Mouse (Mus musculus): ENCODE data around the gene Rnf213.

Gene Rnf213

GRCm38 (mm10) chr11:119514967-119515636, 122.2 kb downstream of the Rnf213 start:
- DNase-seq (ENCODE audit: low spot score), result no peak

DNA sequence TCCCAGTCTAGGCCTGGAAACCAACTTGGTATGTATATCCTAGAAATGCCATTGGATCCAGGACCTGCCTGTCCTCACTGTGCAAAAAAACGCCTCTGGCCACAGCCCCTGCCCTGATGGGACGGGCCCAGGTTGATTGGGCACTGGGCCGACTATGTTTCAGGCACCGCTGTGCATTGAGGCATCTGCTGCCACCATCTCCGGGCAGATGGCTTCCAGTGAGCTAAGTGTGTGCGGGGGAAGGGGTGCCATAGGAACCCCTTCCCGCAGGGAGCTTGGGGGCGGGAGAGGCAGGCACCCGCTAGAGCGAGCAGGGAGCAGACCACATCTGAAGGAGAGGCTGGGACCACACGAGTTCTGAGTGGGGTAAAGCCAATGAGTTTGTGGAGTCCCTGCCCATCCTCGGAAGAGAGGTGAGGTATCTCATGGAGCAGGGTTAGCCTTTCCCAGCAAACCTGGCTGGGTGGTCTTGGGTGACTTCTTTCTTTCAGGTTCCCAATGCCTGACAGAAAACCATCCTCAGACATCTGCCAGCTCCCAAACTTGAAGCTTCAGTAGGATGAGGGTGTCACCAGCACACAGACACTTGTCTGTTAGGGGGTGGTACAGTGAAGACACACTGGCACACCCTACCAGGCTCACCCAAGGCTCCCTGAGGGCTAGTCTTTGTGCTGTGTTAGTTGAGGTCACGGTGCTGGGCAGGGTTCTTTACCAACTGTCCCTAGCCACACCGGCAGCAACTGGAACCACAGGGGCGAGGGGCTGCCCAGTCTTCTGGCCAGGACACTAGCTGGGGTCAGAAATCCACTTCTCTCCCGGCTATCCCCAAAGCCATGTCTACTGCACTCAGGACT, 123.2 kb downstream of the Rnf213 start:
- DNase-seq (ENCODE audit: low spot score), result no peak

GRCm38 (mm10) chr11:119516677-119517361, 123.9 kb downstream of the Rnf213 start:
- DNase-seq (ENCODE audit: low spot score), result no peak

- DNase-seq (ENCODE audit: low spot score), result no peak
These were observed 126.5 kb downstream of the Rnf213 start for GRCm38 (mm10) chr11:119519387-119519786.

DNA sequence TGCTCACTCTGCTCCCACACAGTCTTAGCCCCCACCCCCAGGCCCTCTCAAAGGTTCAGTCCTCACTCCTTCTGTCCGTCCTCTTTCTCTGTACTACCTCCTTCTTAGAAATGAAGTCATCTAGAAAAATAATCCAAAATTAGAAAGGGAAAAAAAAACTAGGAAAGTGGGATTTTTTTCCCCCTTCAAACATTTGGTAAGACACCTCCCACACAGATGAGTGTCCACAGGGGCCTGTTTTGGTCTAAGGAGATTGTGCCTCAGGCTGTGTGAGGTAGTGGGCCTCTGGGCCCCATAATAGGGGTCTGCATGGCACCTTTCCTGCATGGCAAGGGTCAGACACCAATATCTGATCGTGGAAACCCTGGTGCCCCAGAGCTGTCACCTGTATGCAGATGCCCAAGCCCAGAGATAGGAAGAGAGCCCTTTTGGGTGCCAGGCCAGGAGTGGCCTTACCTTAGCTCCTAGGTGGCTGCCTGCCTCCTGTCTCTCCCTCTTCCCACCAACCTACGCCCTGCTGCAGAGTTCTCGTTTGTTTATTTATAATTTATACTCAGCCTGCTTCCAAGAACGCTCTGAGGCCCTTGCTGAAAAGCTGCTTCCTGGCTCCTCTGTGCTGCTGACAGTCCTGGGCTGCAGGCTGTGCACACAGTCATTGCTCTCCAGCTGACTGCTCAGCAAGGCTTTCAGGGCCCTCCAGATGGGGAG, 127.3 kb downstream of the Rnf213 start:
- no peak for DNase-seq (ENCODE audit: low spot score)

DNA sequence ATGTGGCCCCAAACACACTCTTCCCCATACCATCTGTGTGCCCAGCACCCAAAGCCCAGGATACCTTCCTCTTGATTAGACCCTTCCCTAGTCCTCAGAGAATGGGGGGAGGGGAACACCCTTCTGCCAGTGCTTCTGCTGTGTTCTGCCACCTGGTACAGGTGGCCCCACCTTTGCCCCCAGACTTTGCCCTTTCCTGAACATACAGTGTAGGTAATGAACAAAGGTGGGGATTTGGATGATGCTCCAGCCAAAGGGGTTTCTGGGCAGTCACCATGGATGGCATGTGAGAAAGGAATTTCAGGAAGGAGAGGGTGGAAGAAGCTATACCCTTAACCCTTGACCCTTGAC, 127.8 kb downstream of the Rnf213 start:
- DNase-seq (ENCODE audit: low spot score), result no peak

- no peak for DNase-seq (ENCODE audit: low spot score)
These were observed 129.2 kb downstream of the Rnf213 start for GRCm38 (mm10) chr11:119521920-119522710.

DNA sequence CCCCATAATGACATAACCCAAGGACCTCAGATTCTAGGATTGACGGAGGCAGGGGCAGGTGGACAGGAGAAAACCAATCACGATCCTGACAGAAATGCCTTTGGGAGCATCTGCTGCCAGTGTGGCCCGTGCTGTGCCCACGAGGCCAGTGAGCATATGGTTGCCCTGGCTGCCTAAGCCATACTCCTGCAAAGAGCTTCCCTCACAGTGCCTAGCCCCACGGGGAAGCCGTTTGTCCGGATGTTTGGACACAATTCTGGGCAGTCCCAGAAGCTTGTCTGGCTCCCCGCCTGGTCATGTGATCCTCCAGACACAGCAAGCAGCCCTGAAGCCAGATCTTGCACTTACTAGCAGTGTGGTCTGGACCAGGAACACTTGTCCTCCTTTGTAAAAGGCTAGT, 129.9 kb downstream of the Rnf213 start:
- DNase-seq (ENCODE audit: low spot score), result no peak

GRCm38 (mm10) chr11:119523392-119523791, 130.5 kb downstream of the Rnf213 start:
- no peak for DNase-seq (ENCODE audit: low spot score)

DNA sequence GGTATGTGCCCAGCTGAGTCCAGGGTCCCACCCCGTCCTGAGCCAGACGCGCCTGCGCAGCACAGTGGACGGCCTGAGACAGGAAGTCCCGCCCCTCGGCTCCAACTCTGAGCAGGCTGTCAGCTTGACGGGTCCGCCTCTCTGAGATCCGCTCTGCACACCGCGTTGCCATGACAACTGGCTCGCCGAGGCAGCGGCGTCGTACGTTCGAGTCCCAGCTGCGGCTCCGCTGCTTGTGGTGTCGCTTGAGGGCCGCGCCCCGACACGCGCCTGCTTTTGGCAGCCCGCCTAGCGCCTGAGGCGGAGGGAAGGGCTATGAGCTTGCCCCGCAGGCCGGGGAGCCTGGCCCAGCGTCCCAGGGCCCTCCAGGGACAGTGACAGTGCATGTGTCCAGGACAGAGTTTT, 131.6 kb downstream of the Rnf213 start:
- DNase-seq (ENCODE audit: low spot score), result peak; percentile 93

DNA sequence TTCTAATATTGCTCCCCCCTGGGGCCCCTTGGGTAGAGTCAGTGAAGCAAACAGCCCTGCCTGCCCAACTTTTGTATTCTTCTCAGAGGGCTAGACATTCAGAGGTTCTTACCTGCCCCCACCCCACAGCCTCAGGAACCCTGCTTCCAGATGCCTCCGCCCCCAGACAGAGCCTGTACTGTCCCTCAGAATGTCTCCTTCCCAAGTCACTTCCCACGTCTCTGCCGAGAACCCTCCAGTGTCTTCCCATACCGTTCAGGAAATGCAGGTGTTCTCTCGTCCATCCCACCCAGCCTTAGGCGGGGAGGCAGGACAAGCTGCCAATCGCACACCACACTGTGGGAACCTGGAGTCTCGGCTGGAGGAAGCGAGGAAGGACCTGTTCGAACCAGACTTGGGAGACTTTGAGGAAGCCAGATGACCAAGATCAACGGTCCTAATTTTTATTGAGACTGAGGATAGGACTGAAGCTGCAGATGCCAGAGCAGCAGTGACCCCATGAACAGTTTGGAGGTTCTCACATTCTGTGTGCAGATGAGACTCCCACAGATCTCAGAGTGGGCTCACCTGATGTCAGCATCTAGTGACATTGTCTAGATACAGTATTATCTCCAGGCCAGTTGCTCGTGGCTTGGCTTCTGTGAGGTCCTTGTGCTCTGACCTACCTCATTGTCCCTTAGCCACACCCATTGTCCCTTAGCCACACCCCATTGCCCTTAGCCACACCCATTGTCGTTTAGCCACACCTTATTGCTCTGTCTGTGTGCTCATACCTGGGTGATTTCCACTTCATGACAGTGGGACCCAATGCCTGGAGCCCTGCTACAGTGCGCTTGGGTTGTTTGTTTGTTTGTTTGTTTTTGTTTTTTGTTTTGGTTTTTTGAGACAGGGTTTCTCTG, 133.4 kb downstream of the Rnf213 start:
- no peak for DNase-seq (ENCODE audit: low spot score)

GRCm38 (mm10) chr11:119528930-119529329, 136.0 kb downstream of the Rnf213 start:
- DNase-seq (ENCODE audit: low spot score), result no peak

DNA sequence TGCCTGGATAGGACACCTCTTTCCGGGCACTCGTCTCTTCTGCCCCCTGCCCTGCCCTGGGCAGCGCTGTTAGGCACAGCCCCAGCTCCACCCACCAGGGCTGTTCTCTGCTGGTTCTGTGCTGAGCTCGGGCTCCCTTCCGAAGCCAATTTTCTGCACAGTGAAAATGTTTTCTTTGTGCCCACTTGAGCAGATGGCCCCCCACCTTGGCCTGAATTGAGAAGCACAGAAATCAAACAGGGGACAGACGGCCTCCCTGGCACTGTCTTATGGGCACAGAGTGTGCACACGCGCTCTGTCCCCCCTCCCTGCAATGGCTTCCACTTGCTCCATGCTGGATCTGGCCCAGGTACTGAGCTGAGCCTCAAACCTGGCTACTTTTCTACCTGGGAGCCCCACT, 139.6 kb downstream of the Rnf213 start:
- DNase-seq (ENCODE audit: low spot score), result no peak

DNA sequence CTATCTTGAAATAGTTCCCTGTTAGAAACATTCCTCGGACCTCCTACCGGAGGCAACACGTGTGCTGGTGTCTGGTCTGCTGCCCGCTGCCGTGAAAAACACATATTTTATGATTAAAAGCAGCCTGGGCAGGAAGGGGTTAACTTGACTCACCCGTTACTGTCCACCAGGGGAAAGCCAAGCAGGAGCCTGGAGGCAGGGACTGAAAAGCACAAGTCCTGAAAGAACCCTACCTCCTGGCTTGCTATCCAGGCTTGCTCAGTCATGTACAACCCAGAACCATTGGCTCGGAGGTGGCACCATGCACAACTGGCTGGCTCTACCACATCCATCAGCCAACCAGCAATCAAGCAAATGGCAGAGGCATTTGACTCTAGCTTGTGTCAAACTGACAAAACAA, 140.8 kb downstream of the Rnf213 start:
- no peak for DNase-seq (ENCODE audit: low spot score)
